Mouse (Mus musculus): ENCODE data around the gene Gm20458. TPM values are rescaled to one million over a fixed set of nuclear protein-coding genes. Genes with fewer than 3 reads are reported as not detected.

Gene Gm20458
- polyA plus RNA-seq, 1 experiment from 2014 or later: 3.0 TPM

- WGBS: 93% methylated on average over 15 of the region's 15 CpGs
- H3K36me3 ChIP-seq (ENCODE audit: control insufficient read depth, insufficient read depth, low read length): no peaks in the 10 kb centered on the region
These were observed 37.9 kb upstream of the Gm20458 start for GRCm38 (mm10) chr2:164422675-164423393.

GRCm38 (mm10) chr2:164423464-164423863 lies 37.3 kb upstream of the Gm20458 start:
- Histone ChIP-seq H3K9me3 (ENCODE audit: control insufficient read depth, low read length) (no peaks in the 10 kb centered on the region), H3K27ac (ENCODE audit: low read depth, low read length) (no peak overlapping the region), H3K36me3 (ENCODE audit: control insufficient read depth, insufficient read depth, low read length) (no peaks in the 10 kb centered on the region), H3K4me3 (ENCODE audit: low read depth, low read length) (no peak overlapping the region), H3K4me1 (ENCODE audit: control insufficient read depth, insufficient read depth, low read length) (no peaks in the 10 kb centered on the region), H3K9ac (replicated peaks; ENCODE audit: low read depth, low read length) (no peak overlapping the region), H3K27me3 (ENCODE audit: control insufficient read depth, insufficient read depth, low read length) (no peaks in the 10 kb centered on the region), H3K4me2 (ENCODE audit: low read depth, low read length) (no peak overlapping the region)
- 89% methylated on average over 11 of the region's 11 CpGs for WGBS
- no peak for ATAC-seq (ENCODE audit: low read depth)

More at GRCm38 (mm10) chr2:164422675-164423393, 37.9 kb upstream of the Gm20458 start:
- Histone ChIP-seq H3K27me3 (ENCODE audit: control insufficient read depth, insufficient read depth, low read length) (no peaks in the 10 kb centered on the region), H3K9ac (replicated peaks; ENCODE audit: low read depth, low read length) (no peak overlapping the region), H3K4me2 (ENCODE audit: low read depth, low read length) (no peak overlapping the region), H3K4me3 (ENCODE audit: low read depth, low read length) (no peak overlapping the region), H3K27ac (ENCODE audit: low read depth, low read length) (no peak overlapping the region), H3K4me1 (ENCODE audit: control insufficient read depth, insufficient read depth, low read length) (no peaks in the 10 kb centered on the region), H3K9me3 (ENCODE audit: control insufficient read depth, low read length) (no peaks in the 10 kb centered on the region)
- ATAC-seq (ENCODE audit: low read depth): no peak

GRCm38 (mm10) chr2:164424406-164424805 lies 36.4 kb upstream of the Gm20458 start:
- H3K27ac ChIP-seq (ENCODE audit: low read depth, low read length): no peak overlapping the region
- no peaks in the 10 kb centered on the region for H3K9me3 ChIP-seq (ENCODE audit: control insufficient read depth, low read length)
- WGBS: 86% methylated on average over 8 of the region's 8 CpGs
- no peak overlapping the region for H3K4me2 ChIP-seq (ENCODE audit: low read depth, low read length)
- no peaks in the 10 kb centered on the region for H3K36me3 ChIP-seq (ENCODE audit: control insufficient read depth, insufficient read depth, low read length)
- no peak overlapping the region for H3K4me3 ChIP-seq (ENCODE audit: low read depth, low read length)
- H3K4me1 ChIP-seq (ENCODE audit: control insufficient read depth, insufficient read depth, low read length): no peaks in the 10 kb centered on the region
- no peaks in the 10 kb centered on the region for H3K27me3 ChIP-seq (ENCODE audit: control insufficient read depth, insufficient read depth, low read length)
- no peak overlapping the region for H3K9ac ChIP-seq (replicated peaks; ENCODE audit: low read depth, low read length)
- ATAC-seq (ENCODE audit: low read depth): no peak

- WGBS: 89% methylated on average over 5 of the region's 5 CpGs
- no peak overlapping the region for H3K4me3 ChIP-seq (ENCODE audit: low read depth, low read length)
- no peak overlapping the region for H3K27ac ChIP-seq (ENCODE audit: low read depth, low read length)
- ATAC-seq (ENCODE audit: low read depth): no peak
- no peaks in the 10 kb centered on the region for H3K9me3 ChIP-seq (ENCODE audit: control insufficient read depth, low read length)
- no peaks in the 10 kb centered on the region for H3K27me3 ChIP-seq (ENCODE audit: control insufficient read depth, insufficient read depth, low read length)
- H3K4me1 ChIP-seq (ENCODE audit: control insufficient read depth, insufficient read depth, low read length): no peaks in the 10 kb centered on the region
- no peak overlapping the region for H3K9ac ChIP-seq (replicated peaks; ENCODE audit: low read depth, low read length)
- no peak overlapping the region for H3K4me2 ChIP-seq (ENCODE audit: low read depth, low read length)
- no peaks in the 10 kb centered on the region for H3K36me3 ChIP-seq (ENCODE audit: control insufficient read depth, insufficient read depth, low read length)
These were observed 35.4 kb upstream of the Gm20458 start for GRCm38 (mm10) chr2:164425401-164425800.

- H3K4me1 ChIP-seq (ENCODE audit: control insufficient read depth, insufficient read depth, low read length): no peaks in the 10 kb centered on the region
- no peak for ATAC-seq (ENCODE audit: low read depth)
- H3K36me3 ChIP-seq (ENCODE audit: control insufficient read depth, insufficient read depth, low read length): no peaks in the 10 kb centered on the region
- H3K4me3 ChIP-seq (ENCODE audit: low read depth, low read length): no peak overlapping the region
- H3K27ac ChIP-seq (ENCODE audit: low read depth, low read length): no peak overlapping the region
- H3K9me3 ChIP-seq (ENCODE audit: control insufficient read depth, low read length): no peaks in the 10 kb centered on the region
- H3K9ac ChIP-seq (replicated peaks; ENCODE audit: low read depth, low read length): no peak overlapping the region
- WGBS: 31% methylated on average over 12 of the region's 12 CpGs
- H3K27me3 ChIP-seq (ENCODE audit: control insufficient read depth, insufficient read depth, low read length): no peaks in the 10 kb centered on the region
- H3K4me2 ChIP-seq (ENCODE audit: low read depth, low read length): no peak overlapping the region
These were observed 34.6 kb upstream of the Gm20458 start for GRCm38 (mm10) chr2:164426121-164426520.

GRCm38 (mm10) chr2:164426952-164427351 lies 33.8 kb upstream of the Gm20458 start:
- ATAC-seq (ENCODE audit: low read depth): no peak
- H3K4me3 ChIP-seq (ENCODE audit: low read depth, low read length): no peak overlapping the region
- 88% methylated on average over 5 of the region's 5 CpGs for WGBS
- H3K36me3 ChIP-seq (ENCODE audit: control insufficient read depth, insufficient read depth, low read length): no peaks in the 10 kb centered on the region
- no peak overlapping the region for H3K9ac ChIP-seq (replicated peaks; ENCODE audit: low read depth, low read length)
- H3K4me2 ChIP-seq (ENCODE audit: low read depth, low read length): no peak overlapping the region
- H3K27ac ChIP-seq (ENCODE audit: low read depth, low read length): no peak overlapping the region
- no peaks in the 10 kb centered on the region for H3K9me3 ChIP-seq (ENCODE audit: control insufficient read depth, low read length)
- no peaks in the 10 kb centered on the region for H3K27me3 ChIP-seq (ENCODE audit: control insufficient read depth, insufficient read depth, low read length)
- H3K4me1 ChIP-seq (ENCODE audit: control insufficient read depth, insufficient read depth, low read length): no peaks in the 10 kb centered on the region

- no peaks in the 10 kb centered on the region for H3K4me1 ChIP-seq (ENCODE audit: control insufficient read depth, insufficient read depth, low read length)
- WGBS: 24% methylated on average over 5 of the region's 5 CpGs
- H3K9me3 ChIP-seq (ENCODE audit: control insufficient read depth, low read length): no peaks in the 10 kb centered on the region
- no peak overlapping the region for H3K27ac ChIP-seq (ENCODE audit: low read depth, low read length)
- no peaks in the 10 kb centered on the region for H3K36me3 ChIP-seq (ENCODE audit: control insufficient read depth, insufficient read depth, low read length)
- H3K4me3 ChIP-seq (ENCODE audit: low read depth, low read length): no peak overlapping the region
- H3K27me3 ChIP-seq (ENCODE audit: control insufficient read depth, insufficient read depth, low read length): no peaks in the 10 kb centered on the region
- H3K9ac ChIP-seq (replicated peaks; ENCODE audit: low read depth, low read length): no peak overlapping the region
- ATAC-seq (ENCODE audit: low read depth): no peak
- no peak overlapping the region for H3K4me2 ChIP-seq (ENCODE audit: low read depth, low read length)
These were observed 32.3 kb upstream of the Gm20458 start for GRCm38 (mm10) chr2:164428451-164428850.

GRCm38 (mm10) chr2:164429881-164430615 lies 30.7 kb upstream of the Gm20458 start:
- H3K4me2 ChIP-seq (ENCODE audit: low read depth, low read length): no peak overlapping the region
- no peak overlapping the region for H3K4me3 ChIP-seq (ENCODE audit: low read depth, low read length)
- no peaks in the 10 kb centered on the region for H3K36me3 ChIP-seq (ENCODE audit: control insufficient read depth, insufficient read depth, low read length)
- 37% methylated on average over 15 of the region's 15 CpGs for WGBS
- H3K27ac ChIP-seq (ENCODE audit: low read depth, low read length): no peak overlapping the region
- no peak for ATAC-seq (ENCODE audit: low read depth)
- H3K4me1 ChIP-seq (ENCODE audit: control insufficient read depth, insufficient read depth, low read length): no peaks in the 10 kb centered on the region
- no peaks in the 10 kb centered on the region for H3K27me3 ChIP-seq (ENCODE audit: control insufficient read depth, insufficient read depth, low read length)
- no peak overlapping the region for H3K9ac ChIP-seq (replicated peaks; ENCODE audit: low read depth, low read length)
- H3K9me3 ChIP-seq (ENCODE audit: control insufficient read depth, low read length): no peaks in the 10 kb centered on the region

- WGBS: 21% methylated on average over 7 of the region's 7 CpGs
- no peak for ATAC-seq (ENCODE audit: low read depth)
These were observed 30.1 kb upstream of the Gm20458 start for GRCm38 (mm10) chr2:164430697-164431096.

More at GRCm38 (mm10) chr2:164430697-164431096, 30.1 kb upstream of the Gm20458 start:
- Histone ChIP-seq H3K9me3 (ENCODE audit: control insufficient read depth, low read length) (no peaks in the 10 kb centered on the region), H3K4me3 (ENCODE audit: low read depth, low read length) (no peak overlapping the region), H3K9ac (replicated peaks; ENCODE audit: low read depth, low read length) (no peak overlapping the region), H3K4me1 (ENCODE audit: control insufficient read depth, insufficient read depth, low read length) (no peaks in the 10 kb centered on the region), H3K36me3 (ENCODE audit: control insufficient read depth, insufficient read depth, low read length) (no peaks in the 10 kb centered on the region), H3K27me3 (ENCODE audit: control insufficient read depth, insufficient read depth, low read length) (no peaks in the 10 kb centered on the region), H3K4me2 (ENCODE audit: low read depth, low read length) (no peak overlapping the region), H3K27ac (ENCODE audit: low read depth, low read length) (no peak overlapping the region)

All from neural tube, embryonic 14.5 days (tissue).